Mouse (Mus musculus) midbrain, embryonic 15.5 days (tissue): ENCODE results near the gene Cep57l1. TPM values are rescaled to one million over a fixed set of nuclear protein-coding genes. Genes with fewer than 3 reads are reported as not detected.
"Not testable (repeated sequence)": the region's sequence is repeated elsewhere in the genome, so short reads cannot be mapped to it uniquely, and the experiment has no call there.

Experiments
- ATAC-seq: fragments of 200-750 bp; cut with Nextera tagmentation; replicated peaks from 2 replicates; pipeline ENCODE4 v1.8.0; 2017; ENCODE audit warnings: moderate TSS enrichment
- H3K27ac ChIP-seq: fragments of 300-500 bp; sonication (generic); 2 replicates; pipeline ENCODE4 v1.5.1; 2015; ENCODE audit warnings: mild to moderate bottlenecking, inconsistent platforms
- H3K27me3 ChIP-seq: fragments of 300-500 bp; sonication (generic); replicated peaks from 2 replicates; pipeline ENCODE4 v1.6.1; 2015; ENCODE audit warnings: inconsistent platforms
- H3K36me3 ChIP-seq: fragments of 300-500 bp; sonication (generic); replicated peaks from 2 replicates; pipeline ENCODE4 v1.6.1; 2015; ENCODE audit warnings: inconsistent platforms
- H3K4me1 ChIP-seq: fragments of 300-500 bp; sonication (generic); 2 replicates; pipeline ENCODE4 v1.6.1; 2015; ENCODE audit warnings: inconsistent platforms
- H3K4me2 ChIP-seq: fragments of 300-500 bp; sonication (generic); 2 replicates; pipeline ENCODE4 v1.6.1; 2015; ENCODE audit warnings: inconsistent platforms, mild to moderate bottlenecking, moderate library complexity
- H3K4me3 ChIP-seq: fragments of 300-500 bp; sonication (generic); 2 replicates; pipeline ENCODE4 v1.5.1; 2015; ENCODE audit warnings: mild to moderate bottlenecking, inconsistent platforms
- H3K9ac ChIP-seq: fragments of 300-500 bp; sonication (generic); 2 replicates; pipeline ENCODE4 v1.6.1; 2015; ENCODE audit warnings: mild to moderate bottlenecking, inconsistent platforms
- H3K9me3 ChIP-seq: fragments of 300-500 bp; sonication (generic); 2 replicates; pipeline ENCODE4 v1.6.1; 2016; ENCODE audit warnings: inconsistent platforms
- WGBS: fragments of 180-500 bp; shearing (Covaris S2); methylation state at CpG from one replicate; pipeline ENCODE4 v1.1.7; 2015; ENCODE audit warnings: mixed read lengths; 5-methylcytosine and 5-hydroxymethylcytosine counted together
- polyA plus RNA-seq: library from polyadenylated mRNA; unstranded; fragments of >200 nt; fragmentation: Nextera tagmentation; extraction: Ambion mirVana; gene quantifications from 2 replicates; pipeline ENCODE4 v1.2.1, GENCODE M21; 2015

The Cep57l1 gene
- polyA plus RNA-seq, 1 experiment from 2014 or later, result 15.8 TPM

DNA sequence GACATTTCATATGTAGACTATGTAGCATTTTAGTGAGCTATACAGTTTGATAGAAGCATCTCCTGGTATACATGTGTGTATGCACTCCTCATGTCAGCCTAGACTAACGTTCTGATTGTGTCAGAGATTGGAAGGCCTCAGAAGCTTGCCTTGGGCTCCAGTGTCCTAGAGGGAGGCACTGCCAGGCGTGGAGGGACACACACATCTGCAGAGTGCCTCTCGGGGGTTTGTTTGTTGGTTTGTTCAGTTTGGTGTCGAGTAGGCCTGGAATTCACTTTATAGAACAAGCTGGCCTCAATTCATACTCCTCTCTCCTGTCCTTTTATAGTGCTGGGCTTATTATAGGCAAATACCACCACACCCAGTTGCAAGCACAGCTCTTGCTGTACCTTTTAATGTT, 16.3 kb upstream of the Cep57l1 start:
- WGBS, result 89% methylated on average over 4 of the region's 4 CpGs
- Histone ChIP-seq H3K4me2 (no peak overlapping the region), H3K27me3 (no peaks in the 10 kb centered on the region), H3K27ac (no peak overlapping the region), H3K4me3 (no peak overlapping the region), H3K36me3 (no peaks in the 10 kb centered on the region), H3K4me1 (0 out of 2 replicates have a peak, but pooled peaks cover 4% of the 10 kb centered on the region), H3K9me3 (no peaks in the 10 kb centered on the region), H3K9ac (no peak overlapping the region)
- ATAC-seq, result no peak

DNA sequence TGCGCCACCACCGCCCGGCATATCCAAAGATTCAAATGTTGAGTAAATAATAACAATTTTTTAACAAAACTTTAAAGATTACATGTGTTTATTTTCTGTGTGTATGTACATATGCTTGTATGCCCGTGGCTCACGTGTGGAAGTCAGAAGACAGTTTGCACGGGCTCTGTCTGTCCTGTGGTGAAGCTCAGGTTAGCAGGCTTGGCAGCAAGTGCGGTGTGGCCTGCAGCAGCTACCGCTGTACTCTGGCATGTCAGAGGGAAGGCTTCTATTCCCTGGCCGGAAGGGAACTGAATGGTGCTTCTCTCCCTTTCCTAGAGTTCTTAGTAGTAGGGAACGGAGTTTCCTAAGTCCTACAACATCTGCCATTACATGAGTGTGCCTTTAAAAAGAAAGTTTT, 15.4 kb upstream of the Cep57l1 start:
- WGBS, result 89% methylated on average over 10 of the region's 10 CpGs
- no peak for ATAC-seq

GRCm38 (mm10) chr10:41823916-41824315, 14.2 kb upstream of the Cep57l1 start:
- H3K4me1 ChIP-seq, result 0 out of 2 replicates have a peak, but pooled peaks cover 3% of the 10 kb centered on the region
- WGBS, result 92% methylated on average over 4 of the region's 4 CpGs
- H3K4me3 ChIP-seq, result no peak overlapping the region
- no peaks in the 10 kb centered on the region for H3K9me3 ChIP-seq
- no peak overlapping the region for H3K9ac ChIP-seq
- H3K36me3 ChIP-seq, result no peaks in the 10 kb centered on the region
- ATAC-seq, result no peak
- no peak overlapping the region for H3K27ac ChIP-seq
- H3K4me2 ChIP-seq, result no peak overlapping the region
- no peaks in the 10 kb centered on the region for H3K27me3 ChIP-seq

More for the DNA sequence above, 15.4 kb upstream of the Cep57l1 start:
- no peak overlapping the region for H3K4me2 ChIP-seq
- no peaks in the 10 kb centered on the region for H3K36me3 ChIP-seq
- no peaks in the 10 kb centered on the region for H3K27me3 ChIP-seq
- 0 out of 2 replicates have a peak, but pooled peaks cover 3% of the 10 kb centered on the region for H3K4me1 ChIP-seq
- H3K9ac ChIP-seq, result no peak overlapping the region
- no peaks in the 10 kb centered on the region for H3K9me3 ChIP-seq
- no peak overlapping the region for H3K4me3 ChIP-seq
- no peak overlapping the region for H3K27ac ChIP-seq

GRCm38 (mm10) chr10:41823282-41823675, 13.6 kb upstream of the Cep57l1 start:
- WGBS, result 96% methylated on average over 4 of the region's 4 CpGs
- ATAC-seq, H3K27me3 ChIP-seq, H3K4me1 ChIP-seq, H3K27ac ChIP-seq, H3K9ac ChIP-seq, H3K9me3 ChIP-seq, H3K4me3 ChIP-seq, H3K36me3 ChIP-seq, H3K4me2 ChIP-seq: not testable (repeated sequence)

- ATAC-seq, result no peak
- no peak overlapping the region for H3K4me2 ChIP-seq
- no peaks in the 10 kb centered on the region for H3K36me3 ChIP-seq
- WGBS, result 85% methylated on average over 5 of the region's 5 CpGs
- H3K4me1 ChIP-seq, result 0 out of 2 replicates have a peak, but pooled peaks cover 3% of the 10 kb centered on the region
- H3K4me3 ChIP-seq, result no peak overlapping the region
- no peaks in the 10 kb centered on the region for H3K27me3 ChIP-seq
- no peak overlapping the region for H3K9ac ChIP-seq
- no peak overlapping the region for H3K27ac ChIP-seq
- no peaks in the 10 kb centered on the region for H3K9me3 ChIP-seq
Observed at GRCm38 (mm10) chr10:41822573-41823281, 13.1 kb upstream of the Cep57l1 start.

DNA sequence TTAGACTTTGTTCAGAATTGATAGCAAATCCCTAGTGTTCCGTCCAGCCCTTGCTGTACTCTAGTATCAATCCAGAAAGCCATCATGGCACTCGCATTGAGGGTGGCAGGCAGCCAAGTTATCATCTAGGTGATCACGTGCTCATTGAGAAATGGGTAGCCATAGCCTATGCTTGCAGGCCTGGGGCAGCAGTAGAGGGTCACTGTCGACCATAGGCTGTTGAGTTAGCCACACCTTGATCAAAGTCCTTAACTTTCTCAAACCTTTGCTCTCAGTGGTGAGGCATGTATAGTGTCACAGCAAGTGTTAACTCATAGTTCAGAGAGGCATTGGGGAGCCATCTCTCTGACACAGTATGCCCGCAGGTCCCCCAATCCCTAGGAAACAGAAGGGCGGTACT, 11.5 kb upstream of the Cep57l1 start:
- no peak overlapping the region for H3K4me2 ChIP-seq
- H3K9me3 ChIP-seq, result no peaks in the 10 kb centered on the region
- H3K4me1 ChIP-seq, result 0 out of 2 replicates have a peak, but pooled peaks cover 3% of the 10 kb centered on the region
- ATAC-seq, result no peak
- H3K27ac ChIP-seq, result no peak overlapping the region
- WGBS, result 93% methylated on average over 6 of the region's 6 CpGs
- H3K27me3 ChIP-seq, result no peaks in the 10 kb centered on the region
- H3K9ac ChIP-seq, result no peak overlapping the region
- H3K4me3 ChIP-seq, result no peak overlapping the region
- no peaks in the 10 kb centered on the region for H3K36me3 ChIP-seq

DNA sequence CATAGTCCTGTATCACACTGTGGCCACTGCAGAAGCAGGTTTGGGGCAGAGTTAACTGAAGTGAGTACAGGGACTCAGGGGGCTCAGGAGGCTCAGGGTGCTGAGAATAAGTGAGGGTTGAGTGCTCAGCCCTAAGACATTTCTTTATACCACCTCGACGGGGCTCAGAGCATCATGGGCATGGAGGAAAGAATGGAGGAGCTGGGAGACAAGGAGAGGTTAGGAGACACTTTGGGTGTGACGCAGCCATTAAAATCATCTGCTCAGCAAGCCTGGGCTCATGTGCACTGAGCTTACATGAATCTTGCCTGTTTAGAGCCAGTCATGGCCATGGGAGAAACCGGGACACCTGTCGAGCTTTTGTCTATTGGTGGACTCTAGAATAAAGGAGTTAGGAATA, 10.7 kb upstream of the Cep57l1 start:
- Histone ChIP-seq H3K9ac (no peak overlapping the region), H3K4me3 (no peak overlapping the region), H3K36me3 (no peaks in the 10 kb centered on the region), H3K4me1 (0 out of 2 replicates have a peak, but pooled peaks cover 3% of the 10 kb centered on the region), H3K4me2 (no peak overlapping the region), H3K9me3 (no peaks in the 10 kb centered on the region), H3K27ac (no peak overlapping the region), H3K27me3 (no peaks in the 10 kb centered on the region)
- WGBS, result 96% methylated on average over 5 of the region's 5 CpGs
- no peak for ATAC-seq

DNA sequence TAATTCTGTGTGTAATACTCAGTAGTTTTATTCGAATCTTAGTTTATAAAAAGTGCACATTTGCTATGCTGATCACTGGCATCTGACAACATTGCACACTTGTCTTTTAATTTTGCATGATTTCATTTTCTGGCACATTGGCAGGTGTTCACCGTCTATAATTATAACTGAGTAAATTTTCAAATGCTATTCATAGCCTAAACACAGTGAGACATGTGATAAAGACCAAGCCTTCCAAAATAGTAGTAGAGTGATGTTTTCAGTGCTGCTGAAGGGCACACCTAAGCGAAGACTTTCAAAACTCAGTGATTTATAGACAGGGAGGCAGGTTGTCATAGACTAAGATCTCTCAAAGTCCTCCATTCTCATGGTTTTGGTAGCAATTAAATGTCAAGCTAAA, 9.6 kb upstream of the Cep57l1 start:
- Histone ChIP-seq H3K27me3 (no peaks in the 10 kb centered on the region), H3K27ac (no peak overlapping the region), H3K9me3 (no peaks in the 10 kb centered on the region), H3K4me1 (peaks cover 8% of the 10 kb centered on the region), H3K9ac (no peak overlapping the region), H3K4me3 (no peak overlapping the region), H3K36me3 (no peaks in the 10 kb centered on the region), H3K4me2 (no peak overlapping the region)
- WGBS, result 92% methylated on average over 3 of the region's 3 CpGs
- no peak for ATAC-seq

DNA sequence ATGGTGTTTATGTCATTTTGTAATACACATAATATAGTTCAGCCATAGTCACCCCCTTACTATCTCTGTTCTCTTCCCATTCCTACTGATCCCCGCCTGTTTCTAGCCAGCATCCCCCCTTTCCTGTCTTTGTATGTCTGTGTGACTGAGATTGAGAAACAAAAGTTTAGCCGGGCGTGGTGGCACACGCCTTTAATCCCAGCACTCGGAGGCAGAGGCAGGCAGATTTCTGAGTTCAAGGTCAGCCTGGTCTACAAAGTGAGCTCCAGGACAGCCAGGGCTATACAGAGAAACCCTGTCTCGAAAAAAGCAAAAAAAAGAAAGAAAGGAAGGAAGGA, 9.0 kb upstream of the Cep57l1 start:
- H3K4me3 ChIP-seq, H3K9me3 ChIP-seq, H3K9ac ChIP-seq, H3K27me3 ChIP-seq, H3K36me3 ChIP-seq, H3K4me2 ChIP-seq, H3K27ac ChIP-seq, ATAC-seq: not testable (repeated sequence)
- WGBS, result 92% methylated on average over 6 of the region's 6 CpGs
- peaks cover 13% of the 10 kb centered on the region for H3K4me1 ChIP-seq

- WGBS, result 90% methylated on average over 8 of the region's 8 CpGs
- H3K4me1 ChIP-seq, result peaks cover 18% of the 10 kb centered on the region
- H3K27me3 ChIP-seq, result no peaks in the 10 kb centered on the region
- no peak overlapping the region for H3K4me2 ChIP-seq
- H3K9ac ChIP-seq, result no peak overlapping the region
- H3K4me3 ChIP-seq, result no peak overlapping the region
- no peaks in the 10 kb centered on the region for H3K36me3 ChIP-seq
- no peaks in the 10 kb centered on the region for H3K9me3 ChIP-seq
- H3K27ac ChIP-seq, result no peak overlapping the region
- ATAC-seq, result no peak
Observed at GRCm38 (mm10) chr10:41818036-41818732, 8.5 kb upstream of the Cep57l1 start.

GRCm38 (mm10) chr10:41816516-41816915, 6.8 kb upstream of the Cep57l1 start:
- ATAC-seq, result no peak
- Histone ChIP-seq H3K27me3 (no peaks in the 10 kb centered on the region), H3K4me3 (no peak overlapping the region), H3K9me3 (no peaks in the 10 kb centered on the region), H3K27ac (no peak overlapping the region), H3K4me1 (peaks cover 31% of the 10 kb centered on the region), H3K9ac (no peak overlapping the region), H3K4me2 (no peak overlapping the region), H3K36me3 (no peaks in the 10 kb centered on the region)
- 83% methylated on average over 5 of the region's 5 CpGs for WGBS

GRCm38 (mm10) chr10:41814305-41814853, 4.7 kb upstream of the Cep57l1 start:
- Histone ChIP-seq H3K4me1 (peaks cover 37% of the 10 kb centered on the region), H3K9ac (no peak overlapping the region), H3K4me2 (peak overlapping the region; percentile 10; the same call in 1 of the 2 replicates), H3K9me3 (no peaks in the 10 kb centered on the region), H3K36me3 (no peaks in the 10 kb centered on the region), H3K27me3 (no peaks in the 10 kb centered on the region), H3K27ac (no peak overlapping the region), H3K4me3 (no peak overlapping the region)
- WGBS, result 90% methylated on average over 6 of the region's 6 CpGs
- no peak for ATAC-seq
